Mouse (Mus musculus) lung, embryonic 14.5 days (tissue): ENCODE data around the gene Uri1. TPM values are rescaled to one million over a fixed set of nuclear protein-coding genes. Genes with fewer than 3 reads are reported as not detected.

ENCODE experiments used
- ATAC-seq: fragments of 200-750 bp; cut with Nextera tagmentation; 2 replicates; pipeline ENCODE4 v1.8.0; 2017; ENCODE audit warnings: mild to moderate bottlenecking, moderate TSS enrichment, moderate library complexity; ENCODE audit not compliant: insufficient read depth
- DNase-seq: peaks from one replicate; pipeline ENCODE4 v3.0.0-alpha.2; 2015
- H3K27ac ChIP-seq: fragments of 300-500 bp; sonication (generic); 2 replicates; pipeline ENCODE4 v1.5.1; 2014; ENCODE audit warnings: low read depth, mild to moderate bottlenecking, moderate library complexity
- H3K27me3 ChIP-seq: fragments of 300-500 bp; sonication (generic); 2 replicates; pipeline ENCODE4 v1.6.1; 2014; ENCODE audit warnings: low read length, control low read depth; ENCODE audit not compliant: insufficient read depth
- H3K36me3 ChIP-seq: fragments of 300-500 bp; sonication (generic); 2 replicates; pipeline ENCODE4 v1.6.1; 2014; ENCODE audit warnings: control low read depth; ENCODE audit not compliant: insufficient read depth
- H3K4me1 ChIP-seq: fragments of 300-500 bp; sonication (generic); 2 replicates; pipeline ENCODE4 v1.6.1; 2014; ENCODE audit warnings: antibody characterized with exemption, control low read depth; ENCODE audit not compliant: insufficient read depth
- H3K4me2 ChIP-seq: fragments of 300-500 bp; sonication (generic); 2 replicates; pipeline ENCODE4 v1.6.1; 2014; ENCODE audit warnings: mild to moderate bottlenecking
- H3K4me3 ChIP-seq: fragments of 300-500 bp; sonication (generic); 2 replicates; pipeline ENCODE4 v1.5.1; 2014; ENCODE audit warnings: low read depth, low read length
- H3K9ac ChIP-seq: fragments of 300-500 bp; sonication (generic); 2 replicates; pipeline ENCODE4 v1.6.1; 2014
- H3K9me3 ChIP-seq: fragments of 300-500 bp; sonication (generic); 2 replicates; pipeline ENCODE4 v1.6.1; 2016; ENCODE audit warnings: low read depth, low read length, control low read depth
- CTCF ChIP-seq: IDR thresholded peaks from 2 replicates; pipeline ENCODE4 v1.5.1; 2016; ENCODE audit warnings: antibody characterized with exemption, low read depth
- WGBS: fragments of 180-500 bp; shearing (Covaris S2); extraction: QIAGEN DNeasy Blood & Tissue Kit; methylation state at CpG from one replicate; pipeline ENCODE4 v1.1.7; 2014; 5-methylcytosine and 5-hydroxymethylcytosine counted together
- polyA plus RNA-seq: library from polyadenylated mRNA; unstranded; fragments of >200 nt; fragmentation: Nextera tagmentation; extraction: Ambion mirVana; gene quantifications from 2 replicates; pipeline ENCODE4 v1.2.1, GENCODE M21; 2014

Gene Uri1
- polyA plus RNA-seq, 1 experiment from 2014 or later: 65.7 TPM

DNA sequence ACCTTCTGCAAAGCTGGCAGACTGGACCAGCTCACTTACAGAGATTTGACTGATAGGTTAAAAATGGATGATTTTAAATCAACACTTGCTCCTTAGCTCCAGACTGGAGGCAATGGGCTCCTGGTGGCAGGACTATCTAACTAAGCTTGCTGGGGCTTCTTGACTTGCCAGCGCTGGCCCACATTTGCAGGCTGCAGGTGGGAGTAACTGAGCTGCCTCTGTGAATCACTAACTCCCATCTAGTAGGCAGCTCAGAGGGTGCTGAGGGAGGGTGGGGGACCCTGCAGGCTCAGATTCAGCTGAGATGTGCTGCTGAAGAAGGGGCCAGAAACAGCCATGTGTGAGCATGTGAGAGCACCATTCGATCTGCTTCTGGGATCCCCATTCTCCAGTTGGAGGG lies 32.6 kb upstream of the Uri1 start:
- Histone ChIP-seq H3K4me1 (no peaks in the 10 kb centered on the region), H3K27me3 (no peaks in the 10 kb centered on the region), H3K9ac (no peak overlapping the region), H3K27ac (no peak overlapping the region), H3K4me2 (no peak overlapping the region), H3K4me3 (no peak overlapping the region), H3K9me3 (no peaks in the 10 kb centered on the region), H3K36me3 (no peaks in the 10 kb centered on the region)
- no peak for DNase-seq
- no peak for TF ChIP-seq CTCF
- no peak for ATAC-seq
- WGBS: 78% methylated on average over 2 of the region's 2 CpGs

DNA sequence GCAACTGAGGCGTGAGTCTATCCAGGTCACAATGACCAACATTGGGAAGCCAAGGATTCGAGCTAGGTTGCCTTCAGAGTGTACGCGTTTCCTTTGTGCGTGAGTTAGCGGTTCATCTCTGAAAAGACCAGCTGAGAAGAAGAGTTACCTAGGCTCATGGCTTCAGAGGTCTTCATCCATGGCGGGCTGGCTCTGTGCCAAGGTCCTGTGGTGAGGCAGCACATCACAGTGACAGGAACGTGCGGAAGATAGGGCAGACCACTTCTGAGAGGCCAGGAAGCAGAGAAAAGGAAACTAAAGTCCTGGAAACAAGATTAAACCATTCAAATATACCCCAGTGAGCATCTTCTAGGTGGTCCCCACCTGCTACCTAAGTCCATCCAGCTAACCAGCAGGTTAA lies 30.9 kb upstream of the Uri1 start:
- Histone ChIP-seq H3K4me1 (no peaks in the 10 kb centered on the region), H3K36me3 (no peaks in the 10 kb centered on the region), H3K9me3 (no peaks in the 10 kb centered on the region), H3K27me3 (no peaks in the 10 kb centered on the region), H3K4me3 (no peak overlapping the region), H3K4me2 (no peak overlapping the region), H3K27ac (no peak overlapping the region), H3K9ac (no peak overlapping the region)
- 76% methylated on average over 9 of the region's 9 CpGs for WGBS
- TF ChIP-seq CTCF: no peak
- ATAC-seq (no peak), DNase-seq (no peak)

DNA sequence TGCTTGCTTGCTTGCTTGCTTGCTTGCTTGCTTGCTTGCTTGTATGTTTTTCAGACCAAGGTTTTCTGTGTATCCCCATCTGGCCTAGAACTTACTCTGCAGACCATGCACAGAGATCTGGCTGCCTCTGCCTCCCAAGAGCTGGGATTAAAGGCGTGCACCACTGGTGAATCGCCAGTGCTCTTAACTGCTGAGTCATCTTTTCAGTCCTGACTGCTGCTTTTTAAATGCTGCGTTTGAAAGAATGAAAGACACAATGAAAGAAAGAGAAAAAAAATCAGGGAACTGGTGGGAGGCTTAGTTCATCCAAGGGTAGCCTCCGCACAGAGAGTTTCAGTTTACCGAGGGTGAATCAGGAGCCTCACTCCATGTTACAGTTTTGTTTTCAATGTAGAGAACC lies 23.9 kb upstream of the Uri1 start:
- Histone ChIP-seq H3K27ac (no peak overlapping the region), H3K4me2 (no peak overlapping the region), H3K4me3 (no peak overlapping the region), H3K9ac (no peak overlapping the region), H3K27me3 (no peaks in the 10 kb centered on the region), H3K9me3 (no peaks in the 10 kb centered on the region), H3K4me1 (no peaks in the 10 kb centered on the region), H3K36me3 (no peaks in the 10 kb centered on the region)
- 67% methylated on average over 5 of the region's 5 CpGs for WGBS
- no peak for ATAC-seq
- DNase-seq: no peak
- no peak for TF ChIP-seq CTCF

DNA sequence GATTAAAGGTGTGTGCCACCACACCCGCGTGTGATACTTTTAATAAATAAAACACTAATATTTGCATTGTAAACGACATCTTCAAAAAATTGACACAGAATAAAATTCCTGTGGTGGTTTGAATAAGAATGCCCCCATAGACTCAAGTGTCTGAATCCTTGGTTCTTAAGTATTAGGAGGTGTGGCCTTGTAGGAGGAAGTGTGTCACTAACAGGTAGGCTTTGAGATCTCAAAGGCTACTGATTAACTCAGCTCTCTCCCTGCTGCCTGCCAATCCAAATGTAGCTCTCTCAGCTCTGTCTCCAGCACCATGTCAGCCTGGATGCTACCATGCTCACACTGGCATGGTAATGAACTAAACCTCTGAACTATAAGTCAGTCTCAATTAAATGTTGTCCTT lies 17.9 kb upstream of the Uri1 start:
- Histone ChIP-seq H3K4me3 (no peak overlapping the region), H3K36me3 (no peaks in the 10 kb centered on the region), H3K9me3 (no peaks in the 10 kb centered on the region), H3K4me1 (no peaks in the 10 kb centered on the region), H3K4me2 (no peak overlapping the region), H3K27me3 (no peaks in the 10 kb centered on the region), H3K9ac (no peak overlapping the region), H3K27ac (no peak overlapping the region)
- TF ChIP-seq CTCF: no peak
- WGBS: 70% methylated on average over 3 of the region's 3 CpGs
- DNase-seq: peak; percentile 33
- ATAC-seq: no peak

DNA sequence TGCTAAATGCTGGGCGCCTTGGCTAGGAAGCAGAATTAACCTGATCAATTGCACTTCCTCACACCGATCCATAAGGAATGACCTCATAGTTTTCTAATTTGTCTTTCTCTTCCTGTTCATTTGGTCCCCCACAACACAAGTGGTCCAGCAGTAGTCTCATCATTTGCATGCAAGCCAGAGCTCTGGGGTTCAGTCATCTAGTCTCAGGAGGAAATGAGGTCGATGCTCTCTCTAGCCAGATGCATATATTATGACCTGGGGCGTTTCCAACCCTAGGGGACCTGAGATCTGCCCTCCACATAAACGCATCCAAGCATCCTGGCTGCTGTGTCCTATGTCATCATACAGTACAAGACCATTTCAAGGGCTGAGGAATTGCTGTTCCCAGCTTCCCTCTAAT lies 14.2 kb upstream of the Uri1 start:
- DNase-seq: no peak
- ATAC-seq: no peak
- no peaks in the 10 kb centered on the region for H3K27me3 ChIP-seq
- no peaks in the 10 kb centered on the region for H3K4me1 ChIP-seq
- H3K4me2 ChIP-seq: no peak overlapping the region
- TF ChIP-seq CTCF: no peak
- WGBS: 74% methylated on average over 5 of the region's 5 CpGs
- H3K36me3 ChIP-seq: no peaks in the 10 kb centered on the region
- H3K9ac ChIP-seq: no peak overlapping the region
- no peak overlapping the region for H3K27ac ChIP-seq
- H3K9me3 ChIP-seq: no peaks in the 10 kb centered on the region
- no peak overlapping the region for H3K4me3 ChIP-seq

DNA sequence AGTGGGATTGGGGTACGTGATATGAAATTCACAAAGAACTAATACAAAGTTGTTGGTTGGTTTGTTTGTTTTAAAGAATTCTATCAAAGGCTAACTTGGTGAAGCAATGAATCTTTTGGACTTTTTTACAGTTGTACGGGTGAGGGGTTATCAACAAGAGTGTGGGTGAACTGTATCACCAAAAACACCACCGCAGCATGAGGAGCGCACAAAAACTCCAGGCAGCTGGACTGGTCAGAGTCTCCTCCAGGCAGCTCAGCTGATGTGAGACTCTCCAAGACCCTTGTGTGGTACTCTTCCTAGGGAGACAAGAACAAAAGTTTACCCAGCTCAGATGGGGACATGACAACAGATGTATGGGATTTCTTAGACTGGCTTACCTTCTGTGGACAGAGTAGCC lies 7.8 kb upstream of the Uri1 start:
- Histone ChIP-seq H3K4me2 (no peak overlapping the region), H3K27me3 (no peaks in the 10 kb centered on the region), H3K27ac (peak overlapping the region; percentile 18; the same call in 1 of the 2 replicates), H3K9ac (no peak overlapping the region), H3K36me3 (no peaks in the 10 kb centered on the region), H3K9me3 (no peaks in the 10 kb centered on the region), H3K4me3 (no peak overlapping the region), H3K4me1 (no peaks in the 10 kb centered on the region)
- WGBS: 40% methylated on average over 4 of the region's 4 CpGs
- no peak for DNase-seq
- TF ChIP-seq CTCF: no peak
- no peak for ATAC-seq

- Histone ChIP-seq H3K27ac (no peak overlapping the region), H3K4me3 (no peak overlapping the region), H3K9me3 (no peaks in the 10 kb centered on the region), H3K36me3 (no peaks in the 10 kb centered on the region), H3K27me3 (no peaks in the 10 kb centered on the region), H3K4me2 (no peak overlapping the region), H3K4me1 (no peaks in the 10 kb centered on the region), H3K9ac (no peak overlapping the region)
- WGBS: 26% methylated on average over 6 of the region's 6 CpGs
- ATAC-seq: no peak
- no peak for TF ChIP-seq CTCF
- peak; percentile 9 for DNase-seq
Measured at GRCm38 (mm10) chr7:38030606-38031005, 7.3 kb upstream of the Uri1 start.

- H3K27me3 ChIP-seq: no peaks in the 10 kb centered on the region
Measured at GRCm38 (mm10) chr7:38029986-38030385, 6.6 kb upstream of the Uri1 start.

More at GRCm38 (mm10) chr7:38029986-38030385, 6.6 kb upstream of the Uri1 start:
- DNase-seq (no peak), ATAC-seq (no peak)
- Histone ChIP-seq H3K4me1 (no peaks in the 10 kb centered on the region), H3K4me2 (no peak overlapping the region), H3K4me3 (no peak overlapping the region), H3K36me3 (no peaks in the 10 kb centered on the region), H3K27ac (no peak overlapping the region), H3K9me3 (no peaks in the 10 kb centered on the region), H3K9ac (no peak overlapping the region)
- no peak for TF ChIP-seq CTCF
- 31% methylated on average over 2 of the region's 2 CpGs for WGBS
